Mouse (Mus musculus): ENCODE results near the gene Kcnj12. TPM values are rescaled to one million over a fixed set of nuclear protein-coding genes. Genes with fewer than 3 reads are reported as not detected.

Kcnj12 gene
- polyA plus RNA-seq, 1 experiment: 12.5 TPM

DNA sequence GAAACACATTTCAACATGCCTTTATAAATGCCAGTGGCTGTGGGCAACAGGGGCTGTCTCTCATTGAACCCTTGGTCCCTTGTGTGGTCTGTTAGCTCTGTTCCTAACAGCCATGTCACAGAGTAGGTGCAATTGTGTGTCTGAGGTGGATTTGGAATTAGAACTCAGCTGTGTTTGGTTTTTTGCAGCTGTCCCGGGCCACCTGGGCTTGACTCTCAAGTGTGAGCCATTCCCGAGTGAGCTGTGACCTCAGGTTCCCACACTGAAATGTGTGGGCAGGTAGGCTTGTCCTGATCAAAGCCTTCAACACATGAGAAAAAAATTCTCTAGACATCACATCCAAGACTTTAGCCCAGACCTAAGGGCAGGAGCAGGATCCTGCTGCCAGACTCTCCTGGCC, 43.7 kb upstream of the Kcnj12 start:
- TF ChIP-seq TCF12 (IDR thresholded peaks at IDR 0.05; ENCODE audit: insufficient read depth, poor library complexity, severe bottlenecking) (peak; percentile 71), MYOD1 (IDR thresholded peaks at IDR 0.05; ENCODE audit: control insufficient read depth in 1 of 3, insufficient read length in 2 of 3, low read depth in 2 of 3) (peak in 2 of 3 experiments; percentile 56 to 84), MYOG (IDR thresholded peaks at IDR 0.05; ENCODE audit: control insufficient read depth in 1 of 3, insufficient read depth in 1 of 3, insufficient read length in 2 of 3, low read depth in 2 of 3) (peak in 2 of 3 experiments; percentile 6 to 81), TCF3 (IDR thresholded peaks at IDR 0.05; ENCODE audit: insufficient read length, low read depth) (peak; percentile 35), USF1 (IDR thresholded peaks at IDR 0.05; ENCODE audit: low read depth) (no peak)
- Histone ChIP-seq H3ac (ENCODE audit: control insufficient read depth, insufficient read length) (no peak overlapping the region), H3K4me2 (ENCODE audit: low read depth) (no peak overlapping the region), H3K4me3 (no peak overlapping the region), H3K27me3 (ENCODE audit: control insufficient read depth, insufficient read depth, insufficient read length) (no peaks in the 10 kb centered on the region), H3K79me2 (ENCODE audit: control insufficient read depth, insufficient read depth) (no peaks in the 10 kb centered on the region), H3K36me3 (ENCODE audit: control insufficient read depth, insufficient read depth) (no peaks in the 10 kb centered on the region)

DNA sequence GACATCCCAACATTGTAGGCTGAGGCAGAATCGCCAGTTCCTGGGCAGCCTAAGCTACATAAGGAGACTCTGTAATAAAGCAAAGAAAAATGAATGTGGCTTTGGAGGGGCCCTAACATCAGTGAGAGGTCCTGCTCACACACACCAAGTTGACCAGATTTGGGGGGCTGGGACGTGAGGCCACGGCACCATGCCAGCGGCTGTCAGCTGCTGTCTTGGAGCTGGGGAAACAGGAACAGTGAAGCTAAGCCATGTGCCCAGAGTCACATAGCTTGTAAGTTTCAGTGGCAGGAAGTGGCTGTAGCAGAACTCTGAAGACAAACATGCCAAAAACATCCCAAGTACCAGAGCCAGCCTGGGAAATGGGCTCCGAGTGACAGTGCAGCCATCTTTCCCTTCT, 42.6 kb upstream of the Kcnj12 start:
- Histone ChIP-seq H3K4me2 (ENCODE audit: low read depth) (peak overlapping the region; percentile 25), H3K4me3 (no peak overlapping the region), H3K36me3 (ENCODE audit: control insufficient read depth, insufficient read depth) (no peaks in the 10 kb centered on the region), H3ac (ENCODE audit: control insufficient read depth, insufficient read length) (no peak overlapping the region), H3K79me2 (ENCODE audit: control insufficient read depth, insufficient read depth) (no peaks in the 10 kb centered on the region), H3K27me3 (ENCODE audit: control insufficient read depth, insufficient read depth, insufficient read length) (no peaks in the 10 kb centered on the region)
- TF ChIP-seq POLR2A (IDR thresholded peaks at IDR 0.05; ENCODE audit: insufficient read length, low read depth): no peak
- TF ChIP-seq MYOG (IDR thresholded peaks at IDR 0.05; ENCODE audit: control insufficient read depth in 1 of 3, insufficient read depth in 1 of 3, insufficient read length in 2 of 3, low read depth in 2 of 3): peak in 2 of 3 experiments; percentile 56 to 66
- TF ChIP-seq REST (IDR thresholded peaks at IDR 0.05; ENCODE audit: insufficient read depth, insufficient read length): no peak
- peak in 1 of 3 experiments; percentile 65 for TF ChIP-seq MYOD1 (IDR thresholded peaks at IDR 0.05; ENCODE audit: control insufficient read depth in 1 of 3, insufficient read length in 2 of 3, low read depth in 2 of 3)

DNA sequence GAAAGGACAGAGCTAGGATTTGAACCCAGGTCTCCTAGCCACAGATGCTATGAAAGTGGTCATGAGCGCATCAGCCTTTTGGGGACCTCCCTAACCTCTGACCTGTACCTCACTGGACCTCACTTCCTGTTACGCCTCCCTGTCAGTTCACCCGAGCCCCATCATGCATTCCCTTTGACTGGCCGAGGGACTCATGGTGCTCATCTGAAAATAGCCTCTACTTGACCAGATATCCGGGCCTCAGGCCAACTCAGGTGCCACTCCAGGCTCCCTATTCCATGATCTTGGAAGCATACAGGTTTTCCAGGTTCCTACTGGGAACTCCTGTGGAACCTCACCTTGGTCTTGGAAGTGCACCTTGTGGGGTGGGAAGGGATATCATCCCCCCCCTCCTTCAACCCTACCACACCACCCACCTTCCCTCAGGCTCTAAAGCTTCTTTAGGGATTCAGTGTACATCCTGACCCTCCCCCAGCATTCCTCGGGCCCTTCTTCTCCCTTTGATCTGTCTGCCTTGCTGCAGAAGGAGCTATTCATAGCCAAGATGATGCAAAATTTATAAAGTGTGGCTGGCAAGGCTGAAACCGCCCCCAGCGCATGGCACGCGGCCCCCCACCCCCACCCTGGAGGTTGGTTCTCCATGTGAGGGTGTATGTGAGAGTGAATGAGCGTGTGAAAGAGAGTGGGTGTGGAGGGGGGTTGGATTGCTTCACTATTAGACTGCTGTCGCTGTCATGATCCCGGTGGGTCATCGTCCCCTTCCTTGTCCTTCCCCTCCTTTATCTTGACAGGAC, 40.5 kb upstream of the Kcnj12 start:
- Histone ChIP-seq H3K79me2 (ENCODE audit: control insufficient read depth, insufficient read depth) (no peaks in the 10 kb centered on the region), H3K36me3 (ENCODE audit: control insufficient read depth, insufficient read depth) (no peaks in the 10 kb centered on the region), H3K4me2 (ENCODE audit: low read depth) (no peak overlapping the region), H3K4me3 (no peak overlapping the region), H3ac (ENCODE audit: control insufficient read depth, insufficient read length) (no peak overlapping the region), H3K27me3 (ENCODE audit: control insufficient read depth, insufficient read depth, insufficient read length) (no peaks in the 10 kb centered on the region)
- TF ChIP-seq SRF (IDR thresholded peaks at IDR 0.05; ENCODE audit: control insufficient read depth, insufficient read length, low read depth) (no peak), E2F4 (IDR thresholded peaks at IDR 0.05; ENCODE audit: insufficient read depth) (no peak), TCF12 (IDR thresholded peaks at IDR 0.05; ENCODE audit: insufficient read depth, poor library complexity, severe bottlenecking) (no peak), MYOG (IDR thresholded peaks at IDR 0.05; ENCODE audit: control insufficient read depth in 1 of 3, insufficient read depth in 1 of 3, insufficient read length in 2 of 3, low read depth in 2 of 3) (no peak), POLR2A (IDR thresholded peaks at IDR 0.05; ENCODE audit: insufficient read length, low read depth) (no peak), MYOD1 (IDR thresholded peaks at IDR 0.05; ENCODE audit: control insufficient read depth in 1 of 3, insufficient read length in 2 of 3, low read depth in 2 of 3) (no peak), MAX (IDR thresholded peaks at IDR 0.05; ENCODE audit: low read depth) (no peak), USF1 (IDR thresholded peaks at IDR 0.05; ENCODE audit: low read depth) (no peak), TCF3 (IDR thresholded peaks at IDR 0.05; ENCODE audit: insufficient read length, low read depth) (no peak), REST (IDR thresholded peaks at IDR 0.05; ENCODE audit: insufficient read depth, insufficient read length) (no peak), POLR2AphosphoS2 (IDR thresholded peaks at IDR 0.05; ENCODE audit: insufficient read length, low read depth) (no peak), CEBPB (IDR thresholded peaks at IDR 0.05; ENCODE audit: insufficient read depth, poor library complexity, severe bottlenecking) (no peak)

DNA sequence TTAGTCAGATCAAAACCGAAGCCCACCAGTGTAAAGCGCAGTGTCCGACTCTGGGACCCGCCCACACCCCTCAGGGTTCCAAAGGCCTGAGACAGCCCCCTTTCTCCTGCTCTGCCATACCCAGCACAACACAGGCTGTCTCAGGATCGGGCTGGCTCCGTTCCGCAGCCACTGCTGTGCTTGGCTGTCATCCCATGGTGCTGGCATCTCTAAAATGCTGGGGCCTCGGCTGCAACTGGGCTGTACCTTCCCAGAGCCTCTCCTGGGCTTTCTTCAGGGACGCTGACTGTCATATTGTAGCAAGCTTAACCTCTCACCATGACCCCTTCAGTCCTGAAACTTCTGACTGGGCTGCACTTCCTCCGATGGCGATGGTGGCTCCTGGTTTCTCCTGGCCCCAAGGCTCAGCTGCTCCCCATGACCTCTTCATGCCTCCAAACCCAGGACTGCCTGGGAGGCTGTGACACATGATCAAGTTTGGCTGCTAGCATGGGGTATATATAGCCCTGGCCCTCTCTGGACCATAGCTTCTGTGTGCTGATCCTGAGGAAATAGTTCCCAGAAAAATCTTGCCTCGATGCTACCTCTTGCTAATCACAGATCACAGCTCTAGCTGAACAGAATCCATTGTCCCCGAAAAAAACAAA, 37.3 kb upstream of the Kcnj12 start:
- Histone ChIP-seq H3K27me3 (ENCODE audit: control insufficient read depth, insufficient read depth, insufficient read length) (no peaks in the 10 kb centered on the region), H3K4me2 (ENCODE audit: low read depth) (no peak overlapping the region), H3K36me3 (ENCODE audit: control insufficient read depth, insufficient read depth) (no peaks in the 10 kb centered on the region), H3K4me3 (no peak overlapping the region), H3K79me2 (ENCODE audit: control insufficient read depth, insufficient read depth) (no peaks in the 10 kb centered on the region), H3ac (ENCODE audit: control insufficient read depth, insufficient read length) (no peak overlapping the region)
- TF ChIP-seq MYOG (IDR thresholded peaks at IDR 0.05; ENCODE audit: control insufficient read depth in 1 of 3, insufficient read depth in 1 of 3, insufficient read length in 2 of 3, low read depth in 2 of 3) (no peak), CEBPB (IDR thresholded peaks at IDR 0.05; ENCODE audit: insufficient read depth, poor library complexity, severe bottlenecking) (no peak), MYOD1 (IDR thresholded peaks at IDR 0.05; ENCODE audit: control insufficient read depth in 1 of 3, insufficient read length in 2 of 3, low read depth in 2 of 3) (peak in 1 of 3 experiments; percentile 9), MAX (IDR thresholded peaks at IDR 0.05; ENCODE audit: low read depth) (no peak)

DNA sequence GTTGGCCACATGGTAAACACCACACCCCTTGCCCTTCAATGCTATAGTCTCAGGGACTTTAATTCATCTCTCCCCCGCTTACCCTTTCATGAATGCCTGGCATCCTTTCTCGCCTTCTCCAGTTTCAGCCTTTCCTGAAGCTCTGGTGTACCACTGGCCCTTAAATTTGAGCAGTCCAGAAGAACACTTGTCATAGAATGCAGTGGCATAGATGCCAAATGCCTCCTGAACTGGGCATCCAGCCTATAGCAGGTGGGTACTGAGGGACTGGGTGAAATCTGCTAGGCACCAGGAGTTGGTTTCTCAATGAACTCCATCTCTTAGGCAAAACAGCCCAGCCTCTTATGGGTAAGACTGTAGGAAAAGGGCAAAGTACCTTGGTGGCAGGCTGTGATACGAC, 31.9 kb upstream of the Kcnj12 start:
- Histone ChIP-seq H3ac (ENCODE audit: control insufficient read depth, insufficient read length) (no peak overlapping the region), H3K79me2 (ENCODE audit: control insufficient read depth, insufficient read depth) (no peaks in the 10 kb centered on the region), H3K4me3 (no peak overlapping the region), H3K36me3 (ENCODE audit: control insufficient read depth, insufficient read depth) (no peaks in the 10 kb centered on the region), H3K4me2 (ENCODE audit: low read depth) (no peak overlapping the region), H3K27me3 (ENCODE audit: control insufficient read depth, insufficient read depth, insufficient read length) (no peaks in the 10 kb centered on the region)
- TF ChIP-seq MYOD1 (IDR thresholded peaks at IDR 0.05; ENCODE audit: control insufficient read depth in 1 of 3, insufficient read length in 2 of 3, low read depth in 2 of 3) (peak in 1 of 3 experiments; percentile 24), TCF3 (IDR thresholded peaks at IDR 0.05; ENCODE audit: insufficient read length, low read depth) (no peak)
